8 mouse cellular contexts compared by ENCODE assay signal in genomic region chr9:14730941-14731541, GRCm38 (mm10). TPM values are rescaled to one million over a fixed set of nuclear protein-coding genes. Genes with fewer than 3 reads are reported as not detected.
DNase-seq lines count a peak whose midpoint lies in the region; ATAC-seq and TF ChIP-seq lines count a peak whose summit lies in the region.
"Had no signal": no experiment of that assay in that cellular context is flagged by ENCODE, and none has a peak within 500 bp of the region (broad histone marks: within the 10 kb centered on the region; RNA-seq: fewer than 3 reads in every experiment).

No protein-coding gene starts in this region.

- DNase-seq in ZHBTc4 (ENCODE audit: low read depth, low spot score), result peak; percentile 67
- no peak for DNase-seq in urinary bladder, adult 2 months (ENCODE audit: low spot score)
- DNase-seq in gastrocnemius, adult 8-10 months (ENCODE audit: low spot score in 2 of 2), result no peak

- peaks cover 27% of the 10 kb centered on the region for H3K4me1 ChIP-seq in E14TG2a.4 (replicated peaks; ENCODE audit: low read depth, low read length)
- no peaks in the 10 kb centered on the region; the same call in 1 of the 2 replicates for H3K4me1 ChIP-seq in hindbrain, embryonic 12.5 days
- peaks cover 6% of the 10 kb centered on the region for H3K4me1 ChIP-seq in lung, embryonic 16.5 days (replicated peaks; ENCODE audit: control insufficient read depth, insufficient read depth, low read length)

- no peak overlapping the region for H3K9ac ChIP-seq in hindbrain, embryonic 12.5 days
- no peak overlapping the region for H3K9ac ChIP-seq in lung, embryonic 16.5 days (ENCODE audit: low read length)
- H3K9ac ChIP-seq: liver, embryonic 14.5 days had no signal

- peak; percentile 56 for ATAC-seq in hindbrain, embryonic 12.5 days (ENCODE audit: low FRiP score)
- peak; percentile 75 for ATAC-seq in lung, embryonic 16.5 days (ENCODE audit: low read depth)
- no peak; the same call in 1 of the 2 replicates for ATAC-seq in megakaryocyte progenitor cell, adult 5-6 weeks (replicated peaks; ENCODE audit: poor library complexity)

- peaks cover 6% of the 10 kb centered on the region; the same call in 1 of the 2 replicates for H3K27me3 ChIP-seq in E14TG2a.4 (ENCODE audit: insufficient read depth, low read length)
- peaks cover 12% of the 10 kb centered on the region for H3K27me3 ChIP-seq in hindbrain, embryonic 12.5 days
- no peaks in the 10 kb centered on the region for H3K27me3 ChIP-seq in lung, embryonic 16.5 days (ENCODE audit: control insufficient read depth, insufficient read depth, low read depth, low read length)

- no peak overlapping the region for H3K4me2 ChIP-seq in hindbrain, embryonic 12.5 days (replicated peaks)
- H3K4me2 ChIP-seq in lung, embryonic 16.5 days (ENCODE audit: low read depth, low read length), result no peak overlapping the region; the same call in 1 of the 2 replicates

- 45% methylated on average over 9 of the region's 9 CpGs for WGBS in hindbrain, embryonic 12.5 days
- WGBS in lung, embryonic 16.5 days, result 16% methylated on average over 9 of the region's 9 CpGs

- 0 out of 2 replicates have a peak, but pooled peaks cover 4% of the 10 kb centered on the region for H3K36me3 ChIP-seq in E14TG2a.4 (ENCODE audit: insufficient read depth, low read length)
- no peaks in the 10 kb centered on the region for H3K36me3 ChIP-seq in hindbrain, embryonic 12.5 days
- no peaks in the 10 kb centered on the region for H3K36me3 ChIP-seq in lung, embryonic 16.5 days (ENCODE audit: control insufficient read depth, insufficient read depth, low read length)

- peak overlapping the region; percentile 51 for H3K4me3 ChIP-seq in E14TG2a.4 (replicated peaks; ENCODE audit: low read length)
- no peak overlapping the region for H3K4me3 ChIP-seq in hindbrain, embryonic 12.5 days
- H3K4me3 ChIP-seq in lung, embryonic 16.5 days (ENCODE audit: low read length), result no peak overlapping the region

- no peak overlapping the region for H3K27ac ChIP-seq in hindbrain, embryonic 12.5 days
- H3K27ac ChIP-seq in lung, embryonic 16.5 days (ENCODE audit: low read length), result no peak overlapping the region
- H3K27ac ChIP-seq: liver, embryonic 14.5 days had no signal

- TF ChIP-seq CTCF in E14TG2a.4 (conservative IDR thresholded peaks at IDR 0.05; ENCODE audit: low read length), result no peak

- H3K9me3 ChIP-seq in E14TG2a.4 (ENCODE audit: low read length), result no peaks in the 10 kb centered on the region
- H3K9me3 ChIP-seq in hindbrain, embryonic 12.5 days (replicated peaks), result no peaks in the 10 kb centered on the region
- H3K9me3 ChIP-seq in lung, embryonic 16.5 days (ENCODE audit: control insufficient read depth, low read length), result no peaks in the 10 kb centered on the region

RNA-seq across cellular contexts. Expression of gene Piwil4, which starts 9.5 kb away (rescaled TPM):
- polyA plus RNA-seq in hindbrain, embryonic 12.5 days (2016; fragmentation: Nextera tagmentation; extraction: Ambion mirVana), result 0.17 and 0.39 TPM in 2 replicates
- polyA plus RNA-seq in lung, embryonic 16.5 days (2015; fragmentation: Nextera tagmentation; extraction: Ambion mirVana), result 0.48 and 0.74 TPM in 2 replicates
- 0.29 TPM in 1 of 2 replicates, not detected in the other for total RNA-seq in megakaryocyte progenitor cell, adult 5-6 weeks (2015)
- not detected in 2 replicates for total RNA-seq in megakaryocyte progenitor cell, adult 5-6 weeks (2017)
- 0.62 and 0.67 TPM in 2 replicates for polyA plus RNA-seq in urinary bladder, adult 2 months (2012; rRNA removed)
- total RNA-seq in gastrocnemius, adult 8-10 months (2022), result not detected

RNA-seq across cellular contexts. Expression of gene Fut4, which starts 21.2 kb away (rescaled TPM):
- 2.2 and 2.4 TPM in 2 replicates for polyA plus RNA-seq in hindbrain, embryonic 12.5 days (2016; fragmentation: Nextera tagmentation; extraction: Ambion mirVana)
- polyA plus RNA-seq in lung, embryonic 16.5 days (2015; fragmentation: Nextera tagmentation; extraction: Ambion mirVana), result 2.5 and 3.2 TPM in 2 replicates
- 6.3 and 10.0 TPM in 2 replicates for total RNA-seq in megakaryocyte progenitor cell, adult 5-6 weeks (2015)
- total RNA-seq in megakaryocyte progenitor cell, adult 5-6 weeks (2017), result 8.6 and 9.3 TPM in 2 replicates
- polyA plus RNA-seq in urinary bladder, adult 2 months (2012; rRNA removed), result 5.1 and 5.2 TPM in 2 replicates
- total RNA-seq in gastrocnemius, adult 8-10 months (2022), result under 1 TPM; 0.11 to 0.29 (median 0.18) TPM

RNA-seq across cellular contexts. Expression of gene 1700012B09Rik, which starts 39.8 kb away (rescaled TPM):
- polyA plus RNA-seq in hindbrain, embryonic 12.5 days (2016; fragmentation: Nextera tagmentation; extraction: Ambion mirVana), result 3.6 and 4.2 TPM in 2 replicates
- 7.7 and 11.7 TPM in 2 replicates for polyA plus RNA-seq in lung, embryonic 16.5 days (2015; fragmentation: Nextera tagmentation; extraction: Ambion mirVana)
- 7.4 and 9.9 TPM in 2 replicates for total RNA-seq in megakaryocyte progenitor cell, adult 5-6 weeks (2015)
- 7.1 and 10.8 TPM in 2 replicates for total RNA-seq in megakaryocyte progenitor cell, adult 5-6 weeks (2017)
- not detected in 2 replicates for polyA plus RNA-seq in urinary bladder, adult 2 months (2012; rRNA removed)
- not detected for total RNA-seq in gastrocnemius, adult 8-10 months (2022)
- polyA plus RNA-seq: liver, embryonic 14.5 days had no signal

RNA-seq across cellular contexts. Expression of gene Mre11a, which starts 53.4 kb away (rescaled TPM):
- 20.6 and 25.9 TPM in 2 replicates for polyA plus RNA-seq in hindbrain, embryonic 12.5 days (2016; fragmentation: Nextera tagmentation; extraction: Ambion mirVana)
- 23.2 and 26.6 TPM in 2 replicates for polyA plus RNA-seq in lung, embryonic 16.5 days (2015; fragmentation: Nextera tagmentation; extraction: Ambion mirVana)
- 21.6 and 27.4 TPM in 2 replicates for total RNA-seq in megakaryocyte progenitor cell, adult 5-6 weeks (2015)
- total RNA-seq in megakaryocyte progenitor cell, adult 5-6 weeks (2017), result 68.7 and 95.2 TPM in 2 replicates
- polyA plus RNA-seq in urinary bladder, adult 2 months (2012; rRNA removed), result 8.6 and 9.3 TPM in 2 replicates
- total RNA-seq in gastrocnemius, adult 8-10 months (2022), result 10 to 100 TPM; 10.8 to 13.5 (median 11.0) TPM

RNA-seq across cellular contexts. Expression of gene Ankrd49, which starts 53.6 kb away (rescaled TPM):
- polyA plus RNA-seq in hindbrain, embryonic 12.5 days (2016; fragmentation: Nextera tagmentation; extraction: Ambion mirVana), result 44.4 and 45.6 TPM in 2 replicates
- polyA plus RNA-seq in lung, embryonic 16.5 days (2015; fragmentation: Nextera tagmentation; extraction: Ambion mirVana), result 33.0 and 37.0 TPM in 2 replicates
- total RNA-seq in megakaryocyte progenitor cell, adult 5-6 weeks (2015), result 71.1 and 80.4 TPM in 2 replicates
- total RNA-seq in megakaryocyte progenitor cell, adult 5-6 weeks (2017), result 66.5 and 80.6 TPM in 2 replicates
- 18.0 and 18.9 TPM in 2 replicates for polyA plus RNA-seq in urinary bladder, adult 2 months (2012; rRNA removed)
- 1 to 10 TPM; 6.0 to 7.7 (median 7.5) TPM for total RNA-seq in gastrocnemius, adult 8-10 months (2022)
